In the genomic region with DNA sequence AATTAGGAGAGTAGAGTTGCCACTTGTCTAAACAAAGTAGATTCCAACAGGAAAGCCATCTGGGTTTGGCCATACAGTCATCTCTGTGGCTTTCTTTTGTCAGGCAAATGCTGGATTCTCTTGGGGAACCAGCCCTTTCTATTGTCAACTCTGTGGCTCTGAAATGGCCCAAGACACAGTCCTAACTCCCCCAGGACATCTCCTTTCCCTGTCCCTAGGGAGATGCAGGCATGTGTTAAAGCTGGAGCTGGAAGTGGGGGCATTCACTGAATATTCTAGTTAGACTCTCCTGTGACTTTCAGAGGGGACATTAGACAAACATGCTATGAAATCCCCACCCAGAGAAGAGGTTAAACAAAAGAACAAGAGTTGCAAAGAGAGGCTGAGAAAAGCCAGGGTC, we compare ENCODE assay signal across 22 mouse cellular contexts.
"Had no signal": no experiment of that assay in that cellular context is flagged by ENCODE, and none has a peak within 500 bp of the region (broad histone marks: within the 10 kb centered on the region; RNA-seq: fewer than 3 reads in every experiment).

No protein-coding gene starts in this region.

- ATAC-seq: hindbrain, embryonic 16.5 days; hindbrain, postnatal 0 days; inflammation-experienced regulatory T-cells, adult 6 months; intestine, embryonic 15.5 days; intestine, embryonic 16.5 days; intestine, postnatal 0 days had no signal

- DNase-seq: heart, postnatal 10 days; heart, postnatal 14 days; heart, postnatal 36 days; heart, postnatal 4 days; kidney, adult 11 months; kidney, adult 18-20 months; kidney, adult 2 months; kidney, adult 8-10 months; kidney, adult 9 months; kidney, postnatal 10 days; kidney, postnatal 14 days; kidney, postnatal 25 days; kidney, postnatal 36 days; kidney, postnatal 4 days; layer of hippocampus, adult 9-11 months; layer of hippocampus, postnatal 36 days had no signal
